In genomic region chr12:112237061-112237490, GRCm38 (mm10) we compare ENCODE assay signal across 12 mouse cellular contexts.
A peak's percentile ranks its signal among the peaks of the same experiment; 100 is the strongest.
DNase-seq lines count a peak whose midpoint lies in the region; ATAC-seq and TF ChIP-seq lines count a peak whose summit lies in the region.
"Had no signal": no experiment of that assay in that cellular context is flagged by ENCODE, and none has a peak within 500 bp of the region (broad histone marks: within the 10 kb centered on the region; RNA-seq: fewer than 3 reads in every experiment).

No protein-coding gene starts in this region.

- H3K4me2 ChIP-seq in forebrain, embryonic 14.5 days (ENCODE audit: low read length): no peak overlapping the region
- no peak overlapping the region for H3K4me2 ChIP-seq in forebrain, embryonic 11.5 days (ENCODE audit: low read depth, low read length, severe bottlenecking)
- no peak overlapping the region for H3K4me2 ChIP-seq in lung, embryonic 14.5 days

- peaks cover 43% of the 10 kb centered on the region for H3K4me1 ChIP-seq in forebrain, embryonic 14.5 days (ENCODE audit: control insufficient read depth, insufficient read depth, low read length)
- H3K4me1 ChIP-seq in forebrain, embryonic 11.5 days (replicated peaks; ENCODE audit: control insufficient read depth, insufficient read depth, low read length): peaks cover 46% of the 10 kb centered on the region
- no peaks in the 10 kb centered on the region for H3K4me1 ChIP-seq in lung, embryonic 14.5 days (ENCODE audit: insufficient read depth)

- H3K27ac ChIP-seq in forebrain, embryonic 14.5 days (ENCODE audit: low read depth, low read length): peak overlapping the region; percentile 55
- no peak overlapping the region for H3K27ac ChIP-seq in forebrain, embryonic 11.5 days (ENCODE audit: low read depth, low read length)
- no peak overlapping the region for H3K27ac ChIP-seq in lung, embryonic 14.5 days (ENCODE audit: low read depth)
- H3K27ac ChIP-seq: liver, embryonic 14.5 days had no signal

- TF ChIP-seq CTCF in lung, embryonic 14.5 days (IDR thresholded peaks at IDR 0.05; ENCODE audit: low read depth): no peak

- H3K4me3 ChIP-seq in forebrain, embryonic 14.5 days (ENCODE audit: low read depth, low read length): no peak overlapping the region
- no peak overlapping the region for H3K4me3 ChIP-seq in forebrain, embryonic 11.5 days (ENCODE audit: low read depth, low read length)
- no peak overlapping the region for H3K4me3 ChIP-seq in lung, embryonic 14.5 days (ENCODE audit: low read depth, low read length)

- no peaks in the 10 kb centered on the region for H3K27me3 ChIP-seq in forebrain, embryonic 14.5 days (replicated peaks; ENCODE audit: control insufficient read depth, insufficient read depth, low read length)
- H3K27me3 ChIP-seq in forebrain, embryonic 11.5 days (ENCODE audit: control insufficient read depth, insufficient read depth, low read length): no peaks in the 10 kb centered on the region
- no peaks in the 10 kb centered on the region for H3K27me3 ChIP-seq in lung, embryonic 14.5 days (ENCODE audit: insufficient read depth, low read length)

- H3K9me3 ChIP-seq in forebrain, embryonic 14.5 days (replicated peaks; ENCODE audit: control insufficient read depth, low read length): no peaks in the 10 kb centered on the region
- no peaks in the 10 kb centered on the region for H3K9me3 ChIP-seq in forebrain, embryonic 11.5 days (ENCODE audit: control insufficient read depth, low read length)
- H3K9me3 ChIP-seq in lung, embryonic 14.5 days (ENCODE audit: low read depth, low read length): no peaks in the 10 kb centered on the region

- intact Hi-C loops in gastrocnemius, postnatal 14 days (cut with DNase I; ENCODE audit: low total_unique reads): no loop called here

- no peaks in the 10 kb centered on the region for H3K36me3 ChIP-seq in forebrain, embryonic 14.5 days (ENCODE audit: control insufficient read depth, insufficient read depth, low read length)
- no peaks in the 10 kb centered on the region for H3K36me3 ChIP-seq in forebrain, embryonic 11.5 days (ENCODE audit: control insufficient read depth, insufficient read depth, low read length)
- no peaks in the 10 kb centered on the region for H3K36me3 ChIP-seq in lung, embryonic 14.5 days (ENCODE audit: insufficient read depth)

- 58% methylated on average over 13 of the region's 13 CpGs for WGBS in forebrain, embryonic 14.5 days
- WGBS in forebrain, embryonic 11.5 days: 59% methylated on average over 13 of the region's 13 CpGs
- WGBS in lung, embryonic 14.5 days: 47% methylated on average over 13 of the region's 13 CpGs

- DNase-seq in forebrain, embryonic 14.5 days (ENCODE audit: low spot score): no peak
- no peak for DNase-seq in forebrain, embryonic 11.5 days (ENCODE audit: low spot score)
- DNase-seq in lung, embryonic 14.5 days: peak; percentile 39
- no peak for DNase-seq in lung, adult 18-20 months
- peak; percentile 47 for DNase-seq in gastrocnemius, postnatal 14 days
- DNase-seq in mesoderm, embryonic 11.5 days (ENCODE audit: low read depth, low spot score): peak; percentile 77
- no peak for DNase-seq in thymus, postnatal 25 days
- no peak for DNase-seq in cerebellum, postnatal 25 days
- DNase-seq: adrenal gland, adult 8-10 months; B cell, adult 2 months; right cerebral cortex, postnatal 25 days had no signal

- ATAC-seq in forebrain, embryonic 14.5 days: no peak
- ATAC-seq in forebrain, embryonic 11.5 days (replicated peaks; ENCODE audit: low FRiP score): no peak
- ATAC-seq in lung, embryonic 14.5 days (ENCODE audit: insufficient read depth): peak; percentile 23; the same call in 1 of the 2 replicates

- H3K9ac ChIP-seq in forebrain, embryonic 14.5 days (ENCODE audit: low read length): no peak overlapping the region
- no peak overlapping the region for H3K9ac ChIP-seq in forebrain, embryonic 11.5 days (ENCODE audit: low read length)
- H3K9ac ChIP-seq in lung, embryonic 14.5 days: no peak overlapping the region
- H3K9ac ChIP-seq: liver, embryonic 14.5 days had no signal

Comparison
In these comparisons a context has a peak if more than half of its experiments do, and no peak if none do; other contexts are left out.
1. DNase-seq: peak in lung, embryonic 14.5 days (single experiment), gastrocnemius, postnatal 14 days (single experiment) and mesoderm, embryonic 11.5 days (single experiment); none in forebrain, embryonic 14.5 days (single experiment), forebrain, embryonic 11.5 days (single experiment), lung, adult 18-20 months (0 of 2), thymus, postnatal 25 days (single experiment) and cerebellum, postnatal 25 days (0 of 2).